Mouse (Mus musculus): ENCODE measurements around the gene Inpp5k. TPM values are rescaled to one million over a fixed set of nuclear protein-coding genes. Genes with fewer than 3 reads are reported as not detected.

Gene Inpp5k
- polyA plus RNA-seq, 1 experiment from 2014 or later: 26.2 TPM

- H3K4me1 ChIP-seq (ENCODE audit: control insufficient read depth, insufficient read depth, low read length): peaks cover 4% of the 10 kb centered on the region; the same call in 1 of the 2 replicates
Measured at GRCm38 (mm10) chr11:75625820-75626219, 5.0 kb upstream of the Inpp5k start.

GRCm38 (mm10) chr11:75630098-75630497 is 690 bp upstream of the Inpp5k start:
- DNase-seq (ENCODE audit: low spot score): no peak
- H3K4me3 ChIP-seq (ENCODE audit: low read depth, low read length): peak overlapping the region; percentile 63
- WGBS: 14% methylated on average over 5 of the region's 5 CpGs
- no peaks in the 10 kb centered on the region for H3K9me3 ChIP-seq (ENCODE audit: control insufficient read depth, low read length)
- H3K27me3 ChIP-seq (ENCODE audit: control insufficient read depth, insufficient read depth, low read length): no peaks in the 10 kb centered on the region
- peak overlapping the region; percentile 72 for H3K27ac ChIP-seq (ENCODE audit: low read depth, low read length)
- peaks cover 6% of the 10 kb centered on the region; the same call in 1 of the 2 replicates for H3K4me1 ChIP-seq (ENCODE audit: control insufficient read depth, insufficient read depth, low read length)
- peak overlapping the region; percentile 77 for H3K9ac ChIP-seq (ENCODE audit: low read length)
- no peak for ATAC-seq (ENCODE audit: insufficient read depth, low FRiP score, low TSS enrichment)
- H3K4me2 ChIP-seq (ENCODE audit: low read depth): peak overlapping the region; percentile 68
- H3K36me3 ChIP-seq (ENCODE audit: control insufficient read depth, insufficient read depth, low read length): peaks cover 2% of the 10 kb centered on the region; the same call in 1 of the 2 replicates

More at GRCm38 (mm10) chr11:75625820-75626219, 5.0 kb upstream of the Inpp5k start:
- no peak overlapping the region for H3K4me2 ChIP-seq (ENCODE audit: low read depth)
- H3K9me3 ChIP-seq (ENCODE audit: control insufficient read depth, low read length): no peaks in the 10 kb centered on the region
- H3K27ac ChIP-seq (ENCODE audit: low read depth, low read length): no peak overlapping the region
- 90% methylated on average over 4 of the region's 4 CpGs for WGBS
- H3K36me3 ChIP-seq (ENCODE audit: control insufficient read depth, insufficient read depth, low read length): peaks cover 2% of the 10 kb centered on the region; the same call in 1 of the 2 replicates
- no peaks in the 10 kb centered on the region for H3K27me3 ChIP-seq (ENCODE audit: control insufficient read depth, insufficient read depth, low read length)
- no peak overlapping the region for H3K4me3 ChIP-seq (ENCODE audit: low read depth, low read length)
- no peak for DNase-seq (ENCODE audit: low spot score)
- no peak for ATAC-seq (ENCODE audit: insufficient read depth, low FRiP score, low TSS enrichment)
- no peak overlapping the region for H3K9ac ChIP-seq (ENCODE audit: low read length)

- no peak for ATAC-seq (ENCODE audit: insufficient read depth, low FRiP score, low TSS enrichment)
Measured at GRCm38 (mm10) chr11:75631561-75632225, 905 bp downstream of the Inpp5k start.

GRCm38 (mm10) chr11:75632921-75633320 is 2.1 kb downstream of the Inpp5k start:
- 86% methylated on average over 5 of the region's 5 CpGs for WGBS
- Histone ChIP-seq H3K27ac (ENCODE audit: low read depth, low read length) (no peak overlapping the region), H3K9ac (ENCODE audit: low read length) (no peak overlapping the region), H3K36me3 (ENCODE audit: control insufficient read depth, insufficient read depth, low read length) (0 out of 2 replicates have a peak, but pooled peaks cover 2% of the 10 kb centered on the region), H3K4me2 (ENCODE audit: low read depth) (no peak overlapping the region), H3K27me3 (ENCODE audit: control insufficient read depth, insufficient read depth, low read length) (no peaks in the 10 kb centered on the region), H3K9me3 (ENCODE audit: control insufficient read depth, low read length) (no peaks in the 10 kb centered on the region), H3K4me3 (ENCODE audit: low read depth, low read length) (no peak overlapping the region), H3K4me1 (ENCODE audit: control insufficient read depth, insufficient read depth, low read length) (peaks cover 6% of the 10 kb centered on the region; the same call in 1 of the 2 replicates)
- DNase-seq (ENCODE audit: low spot score): no peak
- no peak for ATAC-seq (ENCODE audit: insufficient read depth, low FRiP score, low TSS enrichment)

More at GRCm38 (mm10) chr11:75631561-75632225, 905 bp downstream of the Inpp5k start:
- Histone ChIP-seq H3K9me3 (ENCODE audit: control insufficient read depth, low read length) (no peaks in the 10 kb centered on the region), H3K4me1 (ENCODE audit: control insufficient read depth, insufficient read depth, low read length) (peaks cover 6% of the 10 kb centered on the region; the same call in 1 of the 2 replicates), H3K27me3 (ENCODE audit: control insufficient read depth, insufficient read depth, low read length) (no peaks in the 10 kb centered on the region), H3K27ac (ENCODE audit: low read depth, low read length) (no peak overlapping the region), H3K4me3 (ENCODE audit: low read depth, low read length) (peak overlapping the region; percentile 63), H3K36me3 (ENCODE audit: control insufficient read depth, insufficient read depth, low read length) (0 out of 2 replicates have a peak, but pooled peaks cover 2% of the 10 kb centered on the region), H3K9ac (ENCODE audit: low read length) (peak overlapping the region; percentile 61; the same call in 1 of the 2 replicates), H3K4me2 (ENCODE audit: low read depth) (peak overlapping the region; percentile 68)
- WGBS: 13% methylated on average over 13 of the region's 13 CpGs
- DNase-seq (ENCODE audit: low spot score): no peak

- WGBS: 82% methylated on average over 3 of the region's 3 CpGs
- Histone ChIP-seq H3K4me3 (ENCODE audit: low read depth, low read length) (no peak overlapping the region), H3K4me2 (ENCODE audit: low read depth) (no peak overlapping the region), H3K4me1 (ENCODE audit: control insufficient read depth, insufficient read depth, low read length) (peaks cover 6% of the 10 kb centered on the region; the same call in 1 of the 2 replicates), H3K27ac (ENCODE audit: low read depth, low read length) (no peak overlapping the region), H3K9me3 (ENCODE audit: control insufficient read depth, low read length) (no peaks in the 10 kb centered on the region), H3K9ac (ENCODE audit: low read length) (no peak overlapping the region), H3K36me3 (ENCODE audit: control insufficient read depth, insufficient read depth, low read length) (0 out of 2 replicates have a peak, but pooled peaks cover 2% of the 10 kb centered on the region), H3K27me3 (ENCODE audit: control insufficient read depth, insufficient read depth, low read length) (no peaks in the 10 kb centered on the region)
- DNase-seq (ENCODE audit: low spot score) (no peak), ATAC-seq (ENCODE audit: insufficient read depth, low FRiP score, low TSS enrichment) (no peak)
Measured at GRCm38 (mm10) chr11:75634801-75635200, 4.0 kb downstream of the Inpp5k start.

GRCm38 (mm10) chr11:75635315-75635714 is 4.5 kb downstream of the Inpp5k start:
- Histone ChIP-seq H3K27ac (ENCODE audit: low read depth, low read length) (no peak overlapping the region), H3K4me3 (ENCODE audit: low read depth, low read length) (no peak overlapping the region), H3K27me3 (ENCODE audit: control insufficient read depth, insufficient read depth, low read length) (no peaks in the 10 kb centered on the region), H3K4me2 (ENCODE audit: low read depth) (no peak overlapping the region), H3K9me3 (ENCODE audit: control insufficient read depth, low read length) (no peaks in the 10 kb centered on the region), H3K9ac (ENCODE audit: low read length) (no peak overlapping the region), H3K36me3 (ENCODE audit: control insufficient read depth, insufficient read depth, low read length) (0 out of 2 replicates have a peak, but pooled peaks cover 2% of the 10 kb centered on the region), H3K4me1 (ENCODE audit: control insufficient read depth, insufficient read depth, low read length) (0 out of 2 replicates have a peak, but pooled peaks cover 3% of the 10 kb centered on the region)
- ATAC-seq (ENCODE audit: insufficient read depth, low FRiP score, low TSS enrichment) (no peak), DNase-seq (ENCODE audit: low spot score) (no peak)
- 72% methylated on average over 11 of the region's 11 CpGs for WGBS

- Histone ChIP-seq H3K27ac (ENCODE audit: low read depth, low read length) (no peak overlapping the region), H3K9me3 (ENCODE audit: control insufficient read depth, low read length) (no peaks in the 10 kb centered on the region), H3K4me1 (ENCODE audit: control insufficient read depth, insufficient read depth, low read length) (no peaks in the 10 kb centered on the region), H3K4me3 (ENCODE audit: low read depth, low read length) (no peak overlapping the region), H3K36me3 (ENCODE audit: control insufficient read depth, insufficient read depth, low read length) (0 out of 2 replicates have a peak, but pooled peaks cover 2% of the 10 kb centered on the region), H3K9ac (ENCODE audit: low read length) (no peak overlapping the region), H3K27me3 (ENCODE audit: control insufficient read depth, insufficient read depth, low read length) (no peaks in the 10 kb centered on the region), H3K4me2 (ENCODE audit: low read depth) (no peak overlapping the region)
- WGBS: 84% methylated on average over 5 of the region's 5 CpGs
- ATAC-seq (ENCODE audit: insufficient read depth, low FRiP score, low TSS enrichment): no peak
- DNase-seq (ENCODE audit: low spot score): no peak
Measured at GRCm38 (mm10) chr11:75643323-75643722, 12.5 kb downstream of the Inpp5k start.

DNA sequence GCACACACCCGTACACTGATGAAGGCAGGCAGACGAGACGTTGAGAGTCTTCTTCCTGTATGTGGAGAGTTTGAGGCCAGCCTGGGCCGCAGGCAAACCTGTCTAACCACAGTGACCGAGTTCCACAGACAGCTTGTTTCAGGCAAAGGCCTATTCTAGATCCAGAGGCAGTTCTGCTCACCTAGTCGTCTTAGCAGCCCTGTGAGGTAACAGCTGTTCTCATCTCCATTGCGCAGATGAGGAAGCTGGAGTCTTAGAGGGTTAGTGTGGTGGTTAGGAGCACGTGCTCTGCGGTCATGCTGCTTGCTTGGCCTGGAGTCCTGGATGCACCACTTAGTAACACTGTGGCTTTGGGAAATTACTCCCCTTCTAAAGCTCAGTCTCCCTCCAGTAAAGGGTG is 13.9 kb downstream of the Inpp5k start:
- no peak overlapping the region for H3K9ac ChIP-seq (ENCODE audit: low read length)
- H3K4me1 ChIP-seq (ENCODE audit: control insufficient read depth, insufficient read depth, low read length): no peaks in the 10 kb centered on the region
- H3K9me3 ChIP-seq (ENCODE audit: control insufficient read depth, low read length): no peaks in the 10 kb centered on the region
- H3K4me3 ChIP-seq (ENCODE audit: low read depth, low read length): no peak overlapping the region
- ATAC-seq (ENCODE audit: insufficient read depth, low FRiP score, low TSS enrichment) (no peak), DNase-seq (ENCODE audit: low spot score) (no peak)
- no peaks in the 10 kb centered on the region for H3K27me3 ChIP-seq (ENCODE audit: control insufficient read depth, insufficient read depth, low read length)
- no peak overlapping the region for H3K4me2 ChIP-seq (ENCODE audit: low read depth)
- no peaks in the 10 kb centered on the region for H3K36me3 ChIP-seq (ENCODE audit: control insufficient read depth, insufficient read depth, low read length)
- no peak overlapping the region for H3K27ac ChIP-seq (ENCODE audit: low read depth, low read length)
- 88% methylated on average over 9 of the region's 9 CpGs for WGBS

All from neural tube, embryonic 11.5 days (tissue).